Mouse (Mus musculus): ENCODE results near the gene Olfr788. TPM values are rescaled to one million over a fixed set of nuclear protein-coding genes. Genes with fewer than 3 reads are reported as not detected.

Gene Olfr788
- total and polyA plus RNA-seq, 3 experiments, result not detected

DNA sequence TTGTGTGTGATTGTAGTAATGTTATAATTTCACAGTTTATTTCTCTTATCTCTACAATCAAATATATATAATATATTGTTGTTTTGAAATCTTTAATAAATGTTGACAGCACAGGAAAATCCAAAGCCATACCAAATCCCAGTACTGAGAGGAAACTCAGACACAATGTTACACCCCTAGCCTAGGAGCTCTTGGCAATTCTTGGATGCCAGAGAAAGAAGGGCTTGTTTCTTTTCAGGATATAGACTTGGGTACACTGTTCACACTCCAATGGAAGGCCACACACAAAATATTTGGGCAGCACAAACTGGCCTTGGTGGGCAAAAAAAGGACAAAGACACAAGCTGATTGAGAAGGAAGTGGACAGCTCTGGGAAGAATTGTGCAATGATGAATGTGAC, 2.9 kb downstream of the Olfr788 start:
- Histone ChIP-seq H3K9me3 (replicated peaks; ENCODE audit: low read length) (no peaks in the 10 kb centered on the region), H3K79me2 (replicated peaks; ENCODE audit: control insufficient read depth, extremely low read depth, insufficient read depth, poor library complexity, severe bottlenecking) (no peaks in the 10 kb centered on the region), H3K27ac (ENCODE audit: insufficient read depth, low read depth) (no peak overlapping the region), H3K27me3 (replicated peaks) (no peaks in the 10 kb centered on the region), H3K4me1 (ENCODE audit: control insufficient read depth in 1 of 2, insufficient read depth in 2 of 2) (no peaks in the 10 kb centered on the region), H3K4me3 (replicated peaks in 1 of 3; ENCODE audit: low read depth in 2 of 3, low read length in 2 of 3, poor library complexity in 1 of 3) (no peak overlapping the region), H3K36me3 (replicated peaks in 1 of 2; ENCODE audit: control insufficient read depth in 1 of 2, insufficient read depth in 1 of 2, low read length in 1 of 2) (no peaks in the 10 kb centered on the region), H3K9ac (ENCODE audit: insufficient read depth, low read depth) (no peak overlapping the region), H3K4me2 (ENCODE audit: insufficient read depth, low read depth, poor library complexity, severe bottlenecking) (no peak overlapping the region)
- dilution Hi-C loops (cut with MboI; ENCODE audit: extremely low pct_ligation_motif_present, extremely low pct_unique_long_range_greater_than_20kb, low sequenced_read_pairs) (no loop called here), in situ Hi-C loops (cut with MboI; ENCODE audit: low pct_ligation_motif_present, low pct_unique_long_range_greater_than_20kb, low sequenced_read_pairs) (no loop called here)
- no peak for TF ChIP-seq ELF1 (IDR thresholded peaks at IDR 0.05; ENCODE audit: low read depth, low read length)
- no peak for TF ChIP-seq ZMIZ1 (IDR thresholded peaks at IDR 0.05; ENCODE audit: low read depth, low read length)
- DNase-seq (ENCODE audit: extremely low read depth), result no peak

DNA sequence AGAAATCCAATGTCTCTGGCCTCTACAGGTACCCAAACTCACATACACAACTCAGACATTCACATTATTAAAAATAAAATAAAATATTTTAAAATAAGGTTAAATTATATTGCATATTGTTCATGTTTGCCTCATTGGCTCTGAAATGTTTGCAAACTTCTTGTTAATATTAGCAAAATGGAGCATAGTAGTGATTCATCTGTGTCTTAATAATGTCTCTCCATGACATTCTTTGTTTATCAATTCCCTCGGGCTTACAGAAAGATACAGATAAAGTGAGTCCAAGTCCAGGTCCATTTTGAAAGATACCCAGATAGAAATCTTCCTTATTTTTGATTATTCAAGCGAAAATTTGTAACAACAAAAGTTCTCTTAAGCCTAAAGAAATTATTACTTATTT, 13.7 kb downstream of the Olfr788 start, which contains the start of gene Olfr789:
TSS of gene Olfr789 (plus strand) at position 301 of the 400 bp plus-strand sequence.
- no peaks in the 10 kb centered on the region for H3K36me3 ChIP-seq (replicated peaks in 1 of 2; ENCODE audit: control insufficient read depth in 1 of 2, insufficient read depth in 1 of 2, low read length in 1 of 2)
- no peak within 1 kb of the TSS for H3K9ac ChIP-seq (ENCODE audit: insufficient read depth, low read depth)
- no peak within 1 kb of the TSS for H3K4me3 ChIP-seq (replicated peaks in 1 of 3; ENCODE audit: low read depth in 2 of 3, low read length in 2 of 3, poor library complexity in 1 of 3)
- in situ Hi-C loops (cut with MboI; ENCODE audit: low pct_ligation_motif_present, low pct_unique_long_range_greater_than_20kb, low sequenced_read_pairs), result no loop called here
- H3K4me1 ChIP-seq (ENCODE audit: control insufficient read depth in 1 of 2, insufficient read depth in 2 of 2), result no peaks in the 10 kb centered on the region
- no peaks in the 10 kb centered on the region for H3K9me3 ChIP-seq (replicated peaks; ENCODE audit: low read length)
- dilution Hi-C loops (cut with MboI; ENCODE audit: extremely low pct_ligation_motif_present, extremely low pct_unique_long_range_greater_than_20kb, low sequenced_read_pairs), result no loop called here
- no peak for DNase-seq (ENCODE audit: extremely low read depth)
- no peaks in the 10 kb centered on the region for H3K27me3 ChIP-seq (replicated peaks)
- TF ChIP-seq MYC (IDR thresholded peaks at IDR 0.05; ENCODE audit: low read depth, low read length), result no peak
- no peak for TF ChIP-seq NRF1 (IDR thresholded peaks at IDR 0.05; ENCODE audit: low read depth, low read length)
- TF ChIP-seq USF1 (IDR thresholded peaks at IDR 0.05; ENCODE audit: low read depth, low read length), result no peak
- TF ChIP-seq RCOR1 (conservative IDR thresholded peaks at IDR 0.05; ENCODE audit: low read depth, low read length), result no peak
- no peak for TF ChIP-seq ZNF384 (IDR thresholded peaks at IDR 0.05; ENCODE audit: low read depth, low read length)
- TF ChIP-seq IRF4 (IDR thresholded peaks at IDR 0.05; ENCODE audit: low read depth, low read length), result no peak
- no peak for TF ChIP-seq CHD1 (IDR thresholded peaks at IDR 0.05; ENCODE audit: low read depth, low read length)
- TF ChIP-seq POLR2A (IDR thresholded peaks at IDR 0.05; ENCODE audit: low read depth, low read length), result no peak
- no peak for TF ChIP-seq MAX (IDR thresholded peaks at IDR 0.05; ENCODE audit: low read length)
- TF ChIP-seq JUND (conservative IDR thresholded peaks at IDR 0.05; ENCODE audit: low read depth, low read length), result no peak
- TF ChIP-seq BHLHE40 (IDR thresholded peaks at IDR 0.05; ENCODE audit: low read depth, low read length), result no peak
- TF ChIP-seq POLR2AphosphoS2 (IDR thresholded peaks at IDR 0.05; ENCODE audit: low read depth, low read length), result no peak
- TF ChIP-seq MEF2A (IDR thresholded peaks at IDR 0.05; ENCODE audit: borderline replicate concordance, low read depth, low read length), result no peak
- TF ChIP-seq ZC3H11A (IDR thresholded peaks at IDR 0.05; ENCODE audit: low read depth, low read length), result no peak
- TF ChIP-seq MAFK (IDR thresholded peaks at IDR 0.05; ENCODE audit: insufficient replicate concordance, low read length), result no peak
- H3K27ac ChIP-seq (ENCODE audit: insufficient read depth, low read depth), result no peak within 1 kb of the TSS
- no peak within 1 kb of the TSS for H3K4me2 ChIP-seq (ENCODE audit: insufficient read depth, low read depth, poor library complexity, severe bottlenecking)
- H3K79me2 ChIP-seq (replicated peaks; ENCODE audit: control insufficient read depth, extremely low read depth, insufficient read depth, poor library complexity, severe bottlenecking), result no peaks in the 10 kb centered on the region
